Mouse (Mus musculus) G1E-ER4 (cell line): ENCODE measurements around the gene Tmc5. TPM values are rescaled to one million over a fixed set of nuclear protein-coding genes. Genes with fewer than 3 reads are reported as not detected.

Experiments used
- GATA1 ChIP-seq: IDR thresholded peaks from one replicate; pipeline ENCODE4 v1.8.0; 2012; ENCODE audit warnings: low read length, inconsistent platforms
- polyA plus RNA-seq: library from polyadenylated mRNA; stranded (reverse); fragments of >175 nt; gene quantifications from 2 replicates; pipeline ENCODE4 v1.2.3, GENCODE M21; 2012

The Tmc5 gene
- polyA plus RNA-seq, result not detected in 2 replicates

DNA sequence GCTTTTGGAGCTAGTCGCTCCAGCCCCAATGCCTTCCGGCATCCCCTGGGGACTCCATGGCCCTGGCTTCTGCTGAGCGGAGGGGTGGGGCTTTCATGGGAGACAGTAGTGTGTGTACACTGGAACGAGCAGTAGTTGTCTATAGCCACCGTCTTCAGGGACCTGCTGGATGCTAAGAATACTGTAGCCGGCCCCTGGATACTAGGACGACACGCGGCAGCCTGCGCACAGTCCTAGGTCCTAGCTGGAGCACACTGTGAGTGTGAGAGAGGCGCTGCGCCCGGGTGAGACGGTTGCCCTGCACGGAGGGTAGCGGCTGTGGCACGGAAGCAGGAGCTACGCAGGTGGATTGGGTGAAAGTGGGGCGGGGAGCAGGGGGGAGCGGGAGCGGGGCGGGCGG lies at the start of gene Tmc5:
Gene Tmc5, plus strand, starts transcription at position 97 of the 400 bp plus-strand sequence.
- no peak for TF ChIP-seq GATA1

- no peak for TF ChIP-seq GATA1
These were observed 49.6 kb upstream of the Tmc5 start for GRCm38 (mm10) chr7:118547451-118547850.

- TF ChIP-seq GATA1, result no peak
These were observed 43.2 kb upstream of the Tmc5 start for GRCm38 (mm10) chr7:118553881-118554280.

GRCm38 (mm10) chr7:118554290-118554689 lies 42.8 kb upstream of the Tmc5 start:
- TF ChIP-seq GATA1, result no peak

- no peak for TF ChIP-seq GATA1
These were observed 28.0 kb upstream of the Tmc5 start for GRCm38 (mm10) chr7:118569121-118569543.

- no peak for TF ChIP-seq GATA1
These were observed 25.7 kb upstream of the Tmc5 start for GRCm38 (mm10) chr7:118571350-118571749.

DNA sequence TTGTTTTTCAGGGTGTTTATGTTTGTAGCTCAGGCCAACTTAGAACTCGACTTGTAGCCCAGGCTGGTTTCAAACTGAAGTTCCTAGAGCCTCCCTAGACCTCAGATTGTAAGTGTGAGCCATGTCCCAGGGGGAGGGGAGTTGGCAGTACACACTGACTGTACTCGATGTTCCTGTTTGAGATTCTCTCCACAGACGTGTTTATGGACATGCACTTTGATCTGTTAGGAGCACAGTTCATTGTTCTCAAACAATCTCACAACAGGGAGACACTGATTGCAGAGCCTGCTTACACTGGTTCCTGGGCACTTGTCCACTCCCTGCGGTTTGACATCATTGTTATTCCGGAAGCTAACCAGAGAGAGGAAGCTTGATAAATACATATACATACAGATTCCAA lies 25.1 kb upstream of the Tmc5 start:
- TF ChIP-seq GATA1, result no peak

DNA sequence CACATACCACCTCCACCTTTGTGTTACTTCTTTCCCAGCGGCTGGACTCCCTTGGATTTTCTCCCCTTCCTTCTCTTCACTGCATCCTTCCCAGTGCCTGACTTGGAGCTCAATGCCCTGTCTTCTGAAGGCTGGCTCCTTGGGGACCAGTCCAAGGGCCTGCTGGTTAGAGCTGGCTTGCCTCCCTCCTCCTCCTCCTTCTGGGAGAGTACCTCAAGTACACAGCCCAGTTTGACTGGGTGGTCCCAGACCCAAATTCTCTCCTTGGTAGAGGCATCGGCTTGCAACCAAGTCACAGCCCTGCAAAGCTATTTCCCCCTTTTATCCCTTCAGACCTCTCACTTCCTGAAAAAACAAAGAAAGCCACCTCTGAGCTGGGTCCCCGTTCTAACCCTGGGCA lies 18.8 kb upstream of the Tmc5 start:
- TF ChIP-seq GATA1, result no peak

- TF ChIP-seq GATA1, result no peak
These were observed 17.2 kb upstream of the Tmc5 start for GRCm38 (mm10) chr7:118579938-118580337.

DNA sequence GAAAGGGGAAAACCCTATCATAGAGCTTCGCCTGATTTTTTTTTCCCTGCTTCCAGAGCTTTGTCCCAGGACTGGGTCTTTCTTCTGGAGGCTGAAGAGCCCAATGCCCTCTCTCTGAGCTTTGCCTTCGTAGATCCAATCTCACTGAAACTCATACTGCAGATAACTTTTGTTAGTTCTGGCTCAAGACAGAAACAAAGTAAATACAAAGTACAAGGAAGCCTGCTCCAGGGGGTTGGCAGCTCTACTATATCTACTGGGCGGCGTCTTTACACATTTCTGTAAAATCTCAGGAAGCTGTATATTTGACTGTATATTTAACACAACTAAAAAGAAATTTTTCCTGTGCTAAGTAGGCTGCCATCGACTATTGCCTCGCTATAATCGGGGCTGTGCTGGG lies 13.3 kb upstream of the Tmc5 start:
- no peak for TF ChIP-seq GATA1

DNA sequence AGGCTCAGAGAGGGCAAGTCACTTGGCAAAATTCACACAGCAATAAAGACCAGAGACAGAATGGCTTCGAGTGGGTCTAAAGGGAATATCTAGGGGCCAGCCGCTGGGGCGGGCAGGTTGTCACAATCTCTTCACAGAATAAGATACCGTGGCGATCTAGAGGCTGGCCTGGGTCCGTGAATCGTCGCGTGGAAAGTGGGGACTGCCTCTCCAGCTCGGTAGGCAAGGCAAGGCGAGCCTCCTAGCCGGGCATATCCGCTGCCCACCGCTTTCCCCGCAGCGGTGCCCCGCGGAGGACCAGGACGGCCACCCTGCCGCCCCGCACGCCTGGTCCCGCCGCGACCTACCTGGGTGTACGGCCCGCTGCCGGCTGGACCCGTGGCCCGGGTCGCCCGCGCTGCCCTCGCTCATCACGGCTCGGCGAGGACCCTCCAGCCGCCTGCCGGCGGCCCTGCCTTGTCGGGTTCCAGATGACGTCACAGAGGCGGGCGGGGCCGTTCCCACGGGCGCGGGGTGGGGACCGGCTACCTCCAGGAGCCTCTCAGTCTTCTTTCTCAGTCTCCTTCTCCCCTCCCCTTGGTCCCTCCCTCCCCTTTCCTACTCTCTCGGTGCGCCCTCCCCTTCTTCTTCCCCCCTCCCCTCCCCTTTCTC lies 12.7 kb upstream of the Tmc5 start, which contains the start of gene Tmc7:
Gene Tmc7, minus strand, starts transcription at position 480 of the 651 bp plus-strand sequence.
- no peak for TF ChIP-seq GATA1

GRCm38 (mm10) chr7:118584926-118585325 lies 12.2 kb upstream of the Tmc5 start:
- no peak for TF ChIP-seq GATA1

GRCm38 (mm10) chr7:118585856-118586255 lies 11.2 kb upstream of the Tmc5 start:
- TF ChIP-seq GATA1, result no peak

DNA sequence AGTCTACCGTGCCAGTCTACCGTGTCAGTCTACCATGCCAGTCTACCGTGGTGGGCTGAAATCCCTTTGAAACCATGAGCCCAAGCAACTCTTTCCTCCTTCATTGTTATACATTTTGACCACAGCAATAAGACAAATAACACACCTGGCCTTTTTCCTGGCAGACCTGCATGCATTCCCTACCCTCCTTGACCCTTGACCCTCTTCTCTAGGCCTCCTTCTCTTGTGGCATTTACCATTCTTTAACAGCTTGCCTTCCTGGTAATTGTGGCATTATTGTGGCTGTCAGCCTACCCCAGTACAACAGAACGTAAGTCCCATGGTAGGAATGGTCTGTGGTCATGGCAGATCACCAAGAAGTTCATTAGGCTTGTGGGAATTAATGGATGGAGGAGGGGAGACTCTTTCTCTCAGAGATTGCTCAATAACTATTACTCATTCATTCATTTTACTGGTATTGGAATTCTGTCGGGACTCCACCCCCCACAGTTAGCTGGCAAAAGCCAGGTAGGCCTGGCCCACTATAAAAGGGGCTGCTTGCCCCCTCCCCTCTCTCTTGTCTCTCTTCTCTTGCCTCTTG lies 6.3 kb upstream of the Tmc5 start:
- no peak for TF ChIP-seq GATA1

GRCm38 (mm10) chr7:118592146-118592545 lies 5.0 kb upstream of the Tmc5 start:
- no peak for TF ChIP-seq GATA1

GRCm38 (mm10) chr7:118593567-118594407 lies 3.3 kb upstream of the Tmc5 start:
- TF ChIP-seq GATA1, result no peak
